Mouse (Mus musculus) common myeloid progenitor, adult 5-6 weeks (primary cell): Measurements from ENCODE around the gene Fam168a. TPM values are rescaled to one million over a fixed set of nuclear protein-coding genes. Genes with fewer than 3 reads are reported as not detected.
A peak's percentile ranks its signal among the peaks of the same experiment; 100 is the strongest.

Experiments
- ATAC-seq: replicated peaks from 2 replicates; pipeline ENCODE4 v1.8.0; 2016; ENCODE audit warnings: low read depth, mild to moderate bottlenecking, moderate TSS enrichment, inconsistent platforms; ENCODE audit not compliant: poor library complexity, severe bottlenecking
- total RNA-seq: library from RNA; stranded (forward); fragments of 200-1000, 187-1606 nt; gene quantifications from 2 replicates; pipeline ENCODE4 v1.2.3, GENCODE M21; 2017

Fam168a gene
- total RNA-seq, 1 experiment from 2014 or later, result 17.0 TPM

GRCm38 (mm10) chr7:100836657-100837056, 130.2 kb downstream of the Fam168a start:
- no peak for ATAC-seq

- no peak for ATAC-seq
These were observed 131.3 kb downstream of the Fam168a start for GRCm38 (mm10) chr7:100837701-100838100.

- ATAC-seq, result no peak
These were observed 133.4 kb downstream of the Fam168a start for GRCm38 (mm10) chr7:100839632-100840402.

GRCm38 (mm10) chr7:100840906-100841305, 134.5 kb downstream of the Fam168a start:
- no peak for ATAC-seq

- ATAC-seq, result no peak
These were observed 135.2 kb downstream of the Fam168a start for GRCm38 (mm10) chr7:100841608-100842007.

- no peak for ATAC-seq
These were observed 135.7 kb downstream of the Fam168a start for GRCm38 (mm10) chr7:100842175-100842574.

- ATAC-seq, result no peak
These were observed 137.4 kb downstream of the Fam168a start for GRCm38 (mm10) chr7:100843866-100844265.

GRCm38 (mm10) chr7:100844385-100845025, 138.1 kb downstream of the Fam168a start:
- ATAC-seq, result peak; percentile 41

- no peak for ATAC-seq
These were observed 138.6 kb downstream of the Fam168a start for GRCm38 (mm10) chr7:100845026-100845400.

- peak; percentile 84 for ATAC-seq
These were observed 139.0 kb downstream of the Fam168a start for GRCm38 (mm10) chr7:100845412-100845811.

- peak; percentile 44 for ATAC-seq
These were observed 139.6 kb downstream of the Fam168a start for GRCm38 (mm10) chr7:100846033-100846432.

GRCm38 (mm10) chr7:100847131-100847530, 140.7 kb downstream of the Fam168a start:
- no peak for ATAC-seq

GRCm38 (mm10) chr7:100848744-100849143, 142.3 kb downstream of the Fam168a start:
- ATAC-seq, result 0 out of 2 replicates have a peak, but pooled peaks have one; percentile 4

- no peak for ATAC-seq
These were observed 143.1 kb downstream of the Fam168a start for GRCm38 (mm10) chr7:100849508-100849907.

- no peak for ATAC-seq
These were observed 145.3 kb downstream of the Fam168a start for GRCm38 (mm10) chr7:100851481-100852356.

- no peak for ATAC-seq
These were observed 147.0 kb downstream of the Fam168a start for GRCm38 (mm10) chr7:100853396-100853795.

GRCm38 (mm10) chr7:100854137-100854814, 147.8 kb downstream of the Fam168a start:
- no peak for ATAC-seq

GRCm38 (mm10) chr7:100854861-100855260, 148.4 kb downstream of the Fam168a start:
- no peak for ATAC-seq

- no peak for ATAC-seq
These were observed 148.9 kb downstream of the Fam168a start for GRCm38 (mm10) chr7:100855300-100855699.
